Mouse (Mus musculus) right cerebral cortex, postnatal 10 days (tissue): ENCODE data around the gene Sgms1.

ENCODE experiments used
- DNase-seq, 2 experiments: peaks; one replicate each; pipeline ENCODE4 v3.0.0; 2021; ENCODE audit warnings: low spot score in 2 of 2

Gene Sgms1

DNA sequence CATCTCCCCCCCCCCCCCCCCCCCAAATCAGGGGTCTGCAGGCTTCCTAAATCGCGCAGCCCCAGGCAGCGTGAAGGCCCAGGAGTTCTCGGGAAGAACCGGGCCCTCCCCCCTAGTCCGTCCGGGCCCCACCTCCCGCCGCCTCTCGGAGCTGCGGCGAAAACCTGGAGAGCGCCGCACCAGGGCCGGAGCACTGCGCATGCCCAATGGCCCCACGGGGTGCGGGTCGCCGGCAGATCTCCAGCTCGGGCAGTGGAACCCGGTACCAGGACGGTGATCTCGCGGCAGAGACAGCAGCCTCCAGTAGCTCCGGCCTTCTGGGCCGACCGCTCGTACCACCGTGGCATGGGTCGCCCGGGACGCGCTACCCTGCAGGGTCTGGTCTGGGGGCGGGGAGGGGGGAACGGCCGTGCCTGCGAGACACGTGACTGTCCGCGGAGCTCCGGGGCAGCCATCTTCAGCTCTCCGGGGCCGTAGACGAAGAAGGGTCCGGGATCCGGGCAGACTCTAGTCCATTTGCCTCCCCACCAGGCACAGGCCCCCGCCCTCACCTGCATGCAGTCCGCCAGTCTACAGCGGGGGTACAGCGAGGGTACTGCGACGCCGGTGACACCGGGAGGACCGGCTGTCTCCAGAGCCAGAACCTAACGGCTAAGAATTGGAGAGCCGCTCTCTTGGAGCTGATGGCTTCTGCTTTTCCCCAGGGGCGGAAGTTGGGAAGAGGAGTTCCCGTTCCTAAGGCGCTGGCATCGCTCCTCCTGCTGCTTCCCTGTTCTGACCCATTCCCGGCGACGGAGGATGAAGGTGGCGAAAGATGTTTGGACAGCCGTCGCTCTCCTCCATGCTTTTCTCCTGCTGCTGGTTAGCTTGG, at the start of gene Sgms1:
Sgms1 (minus strand) TSS at position 714 of the 871 bp plus-strand sequence.
- peak; percentile 94 to 95 for DNase-seq

DNA sequence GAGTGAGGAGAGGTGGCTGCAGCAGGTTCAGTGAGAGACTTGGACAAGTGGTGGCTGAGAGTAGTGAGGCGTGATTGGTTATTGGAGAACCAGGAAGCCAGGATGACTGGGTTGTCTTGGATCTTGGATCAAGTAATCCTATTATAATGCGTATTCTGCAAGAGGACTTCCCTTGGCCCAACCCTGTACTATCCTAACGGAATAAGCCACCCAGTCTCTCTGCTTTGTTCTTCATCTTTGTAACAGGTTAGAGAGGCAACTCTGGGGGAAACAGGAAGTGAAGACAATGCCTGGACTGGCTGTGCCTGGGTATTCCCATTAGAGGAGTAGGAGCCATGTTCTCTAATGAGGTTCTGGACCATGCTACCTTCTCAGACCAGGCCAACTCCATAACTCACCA, 36.3 kb upstream of the Sgms1 start:
- no peak for DNase-seq

DNA sequence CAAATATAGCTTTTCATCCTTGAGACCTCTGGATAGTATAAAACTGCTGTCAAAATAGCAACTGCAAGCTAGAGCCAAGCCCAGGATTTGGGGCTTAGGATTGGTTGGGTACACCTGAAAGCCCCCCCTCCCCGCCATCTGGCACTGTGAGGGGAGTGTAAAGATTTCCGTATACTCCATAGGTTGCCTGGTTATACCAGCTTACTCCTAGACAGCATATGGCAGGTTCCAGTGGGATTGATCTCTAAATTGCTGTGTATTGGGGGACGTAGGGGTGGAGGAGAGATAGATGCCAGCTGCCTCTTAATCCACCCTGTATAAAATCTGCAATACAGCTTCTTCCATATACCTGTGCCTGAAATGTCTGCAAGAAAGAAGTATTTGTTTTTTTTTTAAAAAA, 35.2 kb upstream of the Sgms1 start:
- no peak for DNase-seq

DNA sequence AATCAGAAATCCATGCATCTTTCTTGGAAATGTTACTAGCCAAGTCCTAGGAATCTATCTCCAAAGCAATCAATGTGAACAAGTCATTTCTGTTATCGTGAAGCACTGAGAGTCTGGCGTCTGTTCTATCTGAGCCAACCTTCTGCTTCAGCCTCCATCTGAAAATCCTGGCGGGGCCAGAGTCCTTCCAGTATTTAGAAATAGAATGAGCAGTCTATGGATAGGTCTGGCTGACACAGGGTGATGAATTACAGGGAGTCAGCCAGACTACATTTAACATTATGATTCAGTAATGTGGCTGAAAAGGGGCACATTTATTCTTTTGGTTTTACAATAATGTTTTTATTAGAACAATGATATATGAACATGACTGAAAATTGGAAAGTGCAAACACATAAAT, 29.6 kb upstream of the Sgms1 start:
- peak; percentile 32 to 49 for DNase-seq

DNA sequence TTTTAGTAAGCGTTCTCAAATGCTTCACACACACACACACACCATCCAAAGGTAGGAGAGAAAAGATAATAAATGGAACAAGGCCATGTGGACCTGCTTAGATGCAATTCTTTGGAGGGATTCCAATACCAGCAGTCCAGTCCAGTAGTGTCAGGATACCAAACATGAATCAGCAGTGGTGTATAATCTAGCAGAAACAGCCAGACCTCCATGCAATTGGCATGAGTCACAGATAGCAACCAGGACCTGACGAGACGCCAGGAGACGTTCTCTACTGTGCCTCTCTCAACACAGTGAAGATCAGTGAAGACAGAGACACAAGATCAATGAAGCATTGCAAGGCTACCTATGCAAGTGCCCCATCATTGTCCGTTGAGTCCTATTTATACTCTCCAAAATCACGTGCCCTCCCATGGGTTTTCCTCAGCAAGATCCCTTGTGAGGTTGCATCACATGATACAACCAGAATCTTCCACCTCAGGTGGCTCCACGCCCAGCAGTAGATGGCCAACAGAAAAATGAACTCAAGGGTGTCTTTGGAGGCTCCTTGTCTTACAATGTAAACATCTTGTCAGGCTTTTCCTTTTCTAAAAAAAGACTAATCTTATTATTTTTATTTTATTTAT, 27.3 kb upstream of the Sgms1 start:
- no peak for DNase-seq

DNA sequence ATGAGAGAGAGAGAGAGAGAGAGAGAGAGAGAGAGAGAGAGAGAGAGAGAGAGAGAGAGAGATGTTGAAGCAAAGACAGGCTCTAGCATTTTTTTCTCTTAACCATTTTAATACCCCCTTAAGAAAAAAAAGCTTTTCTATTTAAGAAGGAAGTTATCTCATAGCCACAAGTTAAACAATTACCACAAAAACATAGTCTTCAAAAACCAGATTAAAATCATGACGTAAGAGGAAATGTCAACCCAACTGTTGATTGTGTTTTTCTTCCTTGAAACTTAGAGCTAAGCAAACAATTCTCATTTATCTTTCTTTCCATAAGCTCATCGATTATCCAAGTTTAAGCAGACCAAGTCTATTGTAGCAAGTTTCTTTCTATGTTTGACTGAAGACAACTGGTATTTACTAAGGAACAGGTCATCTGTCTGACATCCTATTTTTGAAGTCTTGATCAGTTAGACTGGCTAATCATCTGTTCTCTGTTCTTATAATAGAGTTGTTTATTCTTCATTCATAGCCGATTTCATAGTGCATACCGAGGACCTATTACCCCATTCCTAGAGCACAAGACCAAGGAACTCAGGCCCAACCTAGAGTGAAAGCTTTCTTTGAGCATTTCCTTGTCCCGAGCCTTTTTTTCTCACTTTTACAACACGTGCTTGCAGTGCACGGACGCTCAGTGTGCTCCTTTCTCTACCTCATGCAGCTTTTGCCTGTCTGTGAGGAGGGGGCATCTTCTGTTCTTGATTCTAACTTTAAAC, 20.3 kb upstream of the Sgms1 start:
- peak in 1 of 2 experiments; percentile 1 for DNase-seq

DNA sequence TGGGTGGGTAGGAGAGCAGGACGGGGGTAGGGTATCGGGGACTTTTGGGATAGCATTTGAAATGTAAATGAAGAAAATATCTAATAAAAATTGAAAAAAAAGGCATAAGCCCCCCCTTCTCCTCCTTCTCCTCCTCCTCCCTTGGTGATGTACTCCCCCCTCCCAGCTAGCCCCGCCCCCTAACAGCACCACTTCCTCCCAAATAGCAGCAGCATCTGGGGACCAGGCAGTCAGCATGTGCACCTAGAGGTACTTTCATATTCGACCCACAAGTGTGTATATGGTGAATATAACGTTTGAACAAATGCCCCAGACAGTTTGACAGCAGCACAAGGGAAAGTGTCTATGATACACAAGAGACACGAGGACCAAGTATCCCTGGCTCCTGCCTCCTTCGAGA, 17.2 kb upstream of the Sgms1 start:
- no peak for DNase-seq

DNA sequence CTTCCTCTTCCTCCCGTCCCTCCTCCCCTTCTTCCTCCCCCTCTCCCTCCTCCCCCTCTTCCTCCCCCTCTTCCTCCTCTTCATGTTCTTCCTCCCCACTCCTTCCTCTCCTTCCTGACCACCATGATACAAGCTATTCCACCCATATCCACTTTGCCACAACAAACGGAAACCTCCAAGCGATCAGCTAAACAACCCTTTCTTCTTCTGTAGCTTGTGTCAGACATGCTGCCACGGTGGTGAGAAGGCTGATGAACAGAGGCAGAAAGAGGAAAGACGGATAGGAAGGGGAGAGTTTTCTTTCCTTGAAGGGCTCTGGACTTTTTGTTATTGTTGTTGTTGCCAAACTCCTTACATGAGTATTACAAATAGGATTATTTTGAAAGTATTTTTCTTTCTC, 14.9 kb upstream of the Sgms1 start:
- DNase-seq = no peak

DNA sequence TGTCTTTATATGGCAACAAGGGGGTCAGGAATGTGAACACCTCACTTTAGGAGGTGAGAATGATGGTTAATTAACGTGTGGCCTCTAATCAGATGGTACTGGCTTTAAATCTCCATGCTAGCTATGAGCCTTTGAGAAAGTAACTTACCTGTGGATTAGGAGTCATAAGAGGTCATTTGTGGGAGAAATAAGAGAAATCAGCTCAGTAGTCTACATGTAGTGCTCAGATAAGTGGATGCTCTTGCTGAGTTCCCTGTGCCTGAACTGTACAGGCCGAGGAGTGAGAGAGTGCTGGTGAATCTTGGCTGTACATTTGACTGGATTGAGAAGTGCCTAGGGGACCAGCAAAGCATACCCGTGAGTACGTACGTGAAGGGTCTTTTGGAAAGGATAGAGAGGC, 14.3 kb upstream of the Sgms1 start:
- DNase-seq = no peak

DNA sequence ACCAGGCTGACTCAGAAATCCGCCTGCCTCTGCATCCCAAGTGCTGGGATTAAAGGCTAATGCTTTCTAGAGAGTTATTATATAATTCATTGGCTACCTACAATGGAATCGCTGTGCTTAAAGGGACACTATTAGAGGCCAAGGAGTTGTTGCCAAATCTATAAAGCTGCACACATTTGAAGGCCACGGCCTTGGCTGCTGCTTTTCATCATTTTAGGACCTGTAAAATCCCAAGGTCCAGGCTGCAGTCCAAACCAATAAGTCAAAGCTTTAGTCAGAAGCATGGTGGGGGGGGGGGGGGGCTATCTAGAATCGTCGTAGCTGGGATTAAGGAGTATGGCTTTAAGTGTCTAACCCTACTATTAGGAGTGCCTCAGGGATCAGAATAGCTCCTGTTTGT, 9.0 kb upstream of the Sgms1 start:
- DNase-seq = no peak

DNA sequence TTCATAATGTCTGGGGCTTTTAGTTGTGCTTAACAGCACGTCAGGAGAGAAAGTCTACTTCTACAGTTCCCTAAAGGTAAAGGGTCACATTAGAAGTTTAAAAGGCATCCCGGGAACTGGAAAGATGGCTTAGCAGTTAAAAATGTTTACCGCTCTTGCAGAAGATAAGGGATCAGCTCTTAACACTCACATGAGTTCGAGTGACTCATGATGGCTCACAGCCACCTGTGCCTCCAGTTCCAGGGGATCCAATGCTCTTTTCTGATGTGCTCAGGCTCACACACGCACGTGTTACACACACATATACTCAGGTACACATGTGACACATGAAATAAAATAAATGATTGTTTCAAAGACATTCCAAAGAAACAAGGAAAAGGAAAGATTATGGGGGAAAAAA, 6.8 kb upstream of the Sgms1 start:
- DNase-seq = no peak

DNA sequence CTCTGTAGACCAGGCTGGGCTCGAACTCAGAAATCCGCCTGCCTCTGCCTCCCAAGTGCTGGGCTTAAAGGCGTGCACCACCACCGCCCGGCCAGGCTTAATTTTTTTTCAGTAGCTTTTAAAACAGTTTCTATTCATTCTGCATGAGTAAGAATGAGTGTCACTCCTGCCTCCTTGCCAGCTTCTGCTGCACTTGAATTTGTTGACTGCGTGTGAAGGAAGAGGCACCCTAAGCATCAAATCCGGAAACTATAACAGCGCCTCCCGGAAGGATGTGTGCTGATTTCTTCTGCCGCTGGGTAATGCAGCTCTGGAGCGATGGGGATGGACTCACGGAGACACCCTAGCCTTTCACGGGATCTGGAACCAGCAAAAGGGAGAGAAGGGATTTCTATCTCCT, 5.3 kb upstream of the Sgms1 start:
- no peak for DNase-seq

DNA sequence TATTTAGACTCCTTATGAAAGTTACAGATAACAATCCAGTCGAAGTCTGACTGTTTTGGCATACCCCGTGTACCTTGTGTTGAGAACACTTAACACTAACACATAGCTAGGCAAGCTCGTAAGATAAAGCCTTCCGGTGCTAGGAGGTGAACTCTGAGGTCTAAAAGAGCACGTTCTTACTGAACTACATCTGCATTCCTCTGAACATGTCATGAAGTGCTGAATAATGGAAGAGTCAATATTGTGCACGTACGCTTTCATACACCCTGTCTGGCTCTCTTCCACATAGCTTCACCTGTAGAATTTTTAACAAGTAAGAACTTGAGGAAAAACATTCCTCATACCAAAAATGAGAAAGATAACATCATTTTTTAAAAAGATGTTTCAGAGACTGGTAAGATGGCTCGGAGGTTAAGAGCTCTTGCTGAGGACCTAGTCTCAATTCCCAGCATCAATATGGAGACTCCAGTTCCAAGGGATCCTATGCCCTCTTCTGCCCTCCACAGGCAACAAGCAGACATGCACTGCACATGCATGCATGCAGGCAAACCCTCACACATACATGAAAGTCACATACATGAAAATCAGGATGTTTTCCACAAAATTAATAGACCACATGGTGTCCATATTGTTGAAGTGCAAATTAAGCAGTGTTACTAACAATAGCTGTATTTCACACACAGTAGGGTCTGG, 4.4 kb upstream of the Sgms1 start:
- no peak for DNase-seq

DNA sequence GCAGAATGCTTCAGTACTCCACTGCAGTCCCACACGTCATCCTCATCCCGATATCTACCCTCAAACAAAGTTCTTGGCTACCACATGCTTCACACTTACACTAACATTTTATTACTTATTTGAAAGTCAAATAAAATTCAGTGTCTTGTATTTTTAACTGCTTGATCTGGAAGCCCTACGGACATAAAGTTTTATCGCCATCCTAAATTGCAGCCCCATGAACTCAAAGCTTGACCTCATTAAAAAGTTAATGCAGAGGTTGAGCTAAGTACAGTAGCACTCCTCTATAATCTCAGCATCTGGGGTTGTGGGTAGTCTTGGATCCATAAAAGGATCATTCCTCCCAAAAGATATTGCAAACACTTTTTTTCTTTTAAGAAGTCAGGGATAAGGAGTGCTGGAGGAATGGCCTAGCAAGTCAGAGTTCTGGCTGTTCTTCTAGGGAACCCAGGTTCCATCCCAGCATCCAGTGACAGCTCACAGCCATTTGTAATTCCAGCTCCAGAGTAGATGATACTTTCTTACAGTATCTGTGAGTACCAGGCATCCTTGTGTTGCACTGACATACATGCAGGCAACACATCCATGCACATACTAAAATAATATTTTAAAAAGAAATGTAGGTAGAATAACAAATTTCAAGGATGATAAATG, 3.7 kb upstream of the Sgms1 start:
- no peak for DNase-seq

DNA sequence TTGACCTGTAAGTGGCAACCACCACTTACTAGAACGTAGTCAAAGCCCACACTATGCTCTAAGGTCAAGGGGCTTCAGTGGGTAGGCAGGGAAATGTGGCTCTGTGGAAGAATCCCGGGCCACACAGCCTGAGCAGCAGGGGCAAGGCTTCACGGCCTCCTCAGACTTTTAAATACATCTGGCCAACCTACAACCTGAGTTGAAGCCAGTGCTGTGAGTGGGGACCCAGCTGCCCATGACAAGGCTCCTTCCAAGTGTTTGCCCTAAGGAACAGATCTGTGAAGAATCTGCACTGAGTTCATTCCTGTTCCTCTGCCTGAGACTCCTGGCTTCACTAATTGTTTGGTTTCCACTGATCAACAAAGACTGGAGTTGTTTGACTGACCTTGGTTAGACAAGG, 1.9 kb upstream of the Sgms1 start:
- DNase-seq = no peak

DNA sequence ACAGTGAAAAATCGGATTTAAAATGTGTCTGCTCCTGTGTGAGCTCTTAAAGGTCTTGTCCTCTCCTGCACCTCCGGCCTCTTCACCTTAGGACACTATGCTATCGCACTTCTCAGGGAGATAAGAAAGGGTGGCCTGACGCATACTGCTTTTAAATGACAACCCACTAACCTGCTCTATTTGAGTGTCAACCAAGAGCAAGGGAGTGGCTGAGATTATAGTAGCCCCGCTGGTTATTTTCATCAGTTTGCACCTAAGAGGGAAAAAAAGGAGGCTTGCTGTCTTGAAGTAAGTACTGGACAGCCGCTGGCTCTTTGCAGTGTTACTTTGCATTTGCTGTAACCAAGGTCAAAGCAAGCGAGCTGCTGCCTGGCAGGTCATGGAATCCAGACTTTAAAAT, 602 bp upstream of the Sgms1 start:
- no peak for DNase-seq

DNA sequence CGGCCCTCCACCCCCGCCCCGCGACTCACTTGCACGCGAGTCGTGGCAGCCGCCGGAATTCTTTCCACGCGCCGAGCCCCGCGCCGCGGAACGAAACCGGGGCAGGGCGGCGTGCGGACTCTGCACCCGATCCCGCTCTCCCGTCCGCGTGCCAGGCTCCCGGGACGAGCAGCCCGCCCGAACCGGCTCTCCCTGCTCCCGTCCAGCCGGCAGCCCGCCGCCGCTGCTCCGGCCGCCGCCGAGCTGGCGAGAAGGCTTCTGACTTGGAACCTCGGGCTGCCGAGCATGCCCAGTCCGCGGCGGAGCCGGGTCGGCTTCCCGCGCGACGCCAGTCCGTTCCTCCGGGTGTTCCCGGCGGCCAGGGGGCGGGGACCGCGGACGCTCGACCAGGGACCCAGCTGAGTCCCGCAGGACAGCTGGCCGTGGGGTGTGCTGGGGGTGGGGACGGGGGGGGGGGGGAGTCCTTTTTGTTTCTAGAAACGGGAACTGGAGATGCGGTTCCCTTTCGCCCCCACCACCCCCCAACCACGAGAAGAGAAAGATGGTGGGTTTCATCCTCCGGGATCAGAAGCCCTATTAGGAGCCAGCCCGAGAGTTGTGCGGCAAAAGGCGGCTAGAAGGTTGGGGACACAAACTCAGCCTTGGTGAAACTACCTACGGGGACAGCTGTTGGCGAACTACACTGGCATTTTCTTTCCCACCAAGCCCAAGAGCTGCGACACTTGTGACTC, 1.2 kb downstream of the Sgms1 start:
- peak; percentile 95 to 96 for DNase-seq

DNA sequence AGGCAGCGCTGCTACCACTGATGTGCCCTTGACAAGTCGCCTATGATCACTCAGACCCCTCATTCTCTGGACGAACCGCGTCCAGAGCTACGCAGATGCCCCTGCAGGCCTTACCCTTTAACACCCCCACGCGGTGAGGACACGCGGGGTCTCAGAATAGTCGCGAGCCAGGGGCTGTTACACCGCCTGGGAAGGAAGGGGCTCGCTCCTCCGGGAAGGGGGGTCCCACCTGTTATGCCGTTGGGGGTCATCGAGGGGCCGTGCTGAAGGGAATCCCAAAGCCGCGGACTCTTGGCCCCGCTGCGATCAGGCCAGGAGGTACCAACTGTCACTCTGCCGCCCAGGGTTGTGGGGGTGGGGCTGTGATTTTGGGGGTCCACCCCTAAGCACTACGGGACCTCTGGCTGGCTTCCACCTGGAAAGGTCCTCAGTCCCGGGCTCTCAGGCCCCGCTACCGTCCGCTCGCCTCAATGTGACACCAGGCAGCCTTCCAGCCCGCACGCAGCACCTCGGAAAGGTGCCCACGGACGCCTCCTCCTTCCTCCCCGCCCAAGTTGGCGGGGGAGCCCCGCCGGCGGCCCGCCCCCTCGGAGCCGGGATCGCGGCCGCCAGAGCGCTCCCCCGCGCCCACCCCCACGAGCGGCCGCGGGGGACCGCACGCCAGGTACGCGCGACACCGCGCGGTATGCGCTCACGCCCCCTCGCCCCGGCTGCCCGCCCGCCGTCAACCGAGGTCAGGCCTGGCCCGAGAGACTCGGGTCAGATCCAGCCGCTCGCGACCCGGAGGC, 1.9 kb downstream of the Sgms1 start:
- peak; percentile 64 to 70 for DNase-seq

DNA sequence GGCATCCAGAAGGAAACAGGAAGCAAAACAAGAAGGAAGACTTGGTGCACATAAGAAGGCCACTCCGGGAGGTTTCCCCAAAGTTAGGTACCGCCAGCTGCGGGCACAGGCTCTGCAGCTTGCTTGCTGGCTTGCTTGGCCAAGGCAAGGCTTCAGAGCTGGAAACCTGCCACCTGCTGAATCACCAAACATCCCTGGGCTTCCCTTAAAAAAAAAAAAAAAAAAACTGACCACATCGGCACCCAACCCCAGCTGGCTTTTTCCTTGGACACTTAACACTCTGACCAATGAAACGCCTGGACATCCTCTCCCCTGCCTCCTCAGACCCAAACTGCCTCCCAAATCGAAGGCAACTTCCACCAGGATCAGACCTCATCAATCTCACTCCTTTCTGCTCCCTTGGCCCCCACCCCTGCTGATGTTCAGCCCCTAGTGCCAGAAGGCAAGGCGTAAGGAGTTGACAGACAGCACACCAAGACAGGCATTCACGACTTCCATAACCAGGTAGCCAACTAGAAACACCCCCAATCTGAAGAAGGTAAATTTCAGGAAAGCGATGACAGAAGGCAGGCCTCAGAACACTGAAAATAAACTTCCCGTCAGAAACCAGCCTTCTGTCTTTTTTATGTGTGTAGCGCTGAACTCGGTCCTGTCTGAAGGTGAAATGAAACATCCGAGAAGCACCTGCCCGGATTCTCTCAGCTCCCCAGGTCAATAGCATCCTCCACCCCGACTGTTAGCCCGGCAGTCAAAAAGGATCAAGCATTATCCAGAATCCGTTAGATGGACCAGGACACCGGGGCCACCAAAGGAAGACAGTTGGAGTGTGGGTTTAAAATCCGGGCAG, 2.7 kb downstream of the Sgms1 start:
- DNase-seq = peak; percentile 66 to 70
